ENCODE assay signal across 30 mouse cellular contexts in genomic region chr8:65126014-65126413, GRCm38 (mm10). TPM values are rescaled to one million over a fixed set of nuclear protein-coding genes. Genes with fewer than 3 reads are reported as not detected.
DNase-seq lines count a peak whose midpoint lies in the region; ATAC-seq and TF ChIP-seq lines count a peak whose summit lies in the region.
"Had no signal": no experiment of that assay in that cellular context is flagged by ENCODE, and none has a peak within 500 bp of the region (broad histone marks: within the 10 kb centered on the region; RNA-seq: fewer than 3 reads in every experiment).

No protein-coding gene starts in this region.

- DNase-seq in lung, postnatal 0 days (ENCODE audit: low spot score) = no peak
- no peak for DNase-seq in lung, postnatal 14 days
- DNase-seq in large intestine, adult 2 months (ENCODE audit: low read depth, low spot score) = peak; percentile 79
- DNase-seq in embryo, embryonic 9.5 days (ENCODE audit: extremely low spot score) = no peak
- DNase-seq in layer of hippocampus, adult 18-20 months (ENCODE audit: low spot score in 2 of 2) = no peak
- DNase-seq: adrenal gland, adult 2 months; adrenal gland, postnatal 10 days; adrenal gland, postnatal 25 days; cerebellum, adult 11 months; cerebellum, adult 18-20 months; cerebellum, adult 8-10 months; cerebellum, adult 9-11 months; cerebellum, postnatal 14 days; cerebellum, postnatal 36 days; embryo, embryonic 11 days had no signal

- 0 out of 2 replicates have a peak, but pooled peaks have one; percentile 12 for ATAC-seq in lung, postnatal 0 days
- ATAC-seq in intestine, embryonic 15.5 days = peak; percentile 89
- ATAC-seq in intestine, embryonic 16.5 days = peak; percentile 80
- ATAC-seq in midbrain, embryonic 13.5 days = no peak
- ATAC-seq: forebrain, embryonic 13.5 days; forebrain, embryonic 15.5 days had no signal

- TF ChIP-seq EP300 in lung, postnatal 0 days (IDR thresholded peaks at IDR 0.05) = no peak

- no peak overlapping the region for H3K4me2 ChIP-seq in lung, postnatal 0 days (replicated peaks; ENCODE audit: low read depth, low read length)
- H3K4me2 ChIP-seq in intestine, embryonic 15.5 days (replicated peaks) = peak overlapping the region; percentile 12; the same call in 1 of the 2 replicates
- 0 out of 2 replicates have a peak overlapping the region, but pooled peaks have one; percentile 8 for H3K4me2 ChIP-seq in intestine, embryonic 16.5 days (ENCODE audit: low read depth, low read length)
- no peak overlapping the region for H3K4me2 ChIP-seq in midbrain, embryonic 13.5 days (replicated peaks)
- H3K4me2 ChIP-seq: embryonic facial prominence, embryonic 12.5 days; forebrain, embryonic 13.5 days; forebrain, embryonic 15.5 days had no signal

- WGBS in lung, postnatal 0 days = 33% methylated on average over 1 of the region's 1 CpGs
- WGBS in intestine, embryonic 15.5 days = 38% methylated on average over 1 of the region's 1 CpGs
- WGBS in intestine, embryonic 16.5 days = 48% methylated on average over 1 of the region's 1 CpGs
- WGBS in large intestine, adult 2 months = 23% methylated on average over 1 of the region's 1 CpGs
- WGBS in midbrain, embryonic 13.5 days = 83% methylated on average over 1 of the region's 1 CpGs

- no peaks in the 10 kb centered on the region for H3K27me3 ChIP-seq in lung, postnatal 0 days (replicated peaks; ENCODE audit: insufficient read depth, low read length)
- H3K27me3 ChIP-seq in intestine, embryonic 15.5 days (replicated peaks) = no peaks in the 10 kb centered on the region
- H3K27me3 ChIP-seq in intestine, embryonic 16.5 days (replicated peaks; ENCODE audit: control insufficient read depth, insufficient read depth, low read length) = no peaks in the 10 kb centered on the region
- H3K27me3 ChIP-seq in midbrain, embryonic 13.5 days = no peaks in the 10 kb centered on the region
- H3K27me3 ChIP-seq: embryonic facial prominence, embryonic 12.5 days; forebrain, embryonic 13.5 days; forebrain, embryonic 15.5 days had no signal

- TF ChIP-seq CTCF in lung, postnatal 0 days (IDR thresholded peaks at IDR 0.05) = no peak

- no peak overlapping the region for H3K27ac ChIP-seq in lung, postnatal 0 days (ENCODE audit: low read length)
- H3K27ac ChIP-seq in intestine, embryonic 15.5 days = peak overlapping the region; percentile 44
- peak overlapping the region; percentile 49 for H3K27ac ChIP-seq in intestine, embryonic 16.5 days (ENCODE audit: low read length)
- no peak overlapping the region for H3K27ac ChIP-seq in midbrain, embryonic 13.5 days
- H3K27ac ChIP-seq: embryonic facial prominence, embryonic 10.5 days; embryonic facial prominence, embryonic 12.5 days; forebrain, embryonic 13.5 days; forebrain, embryonic 15.5 days had no signal

- no peak overlapping the region for H3K9ac ChIP-seq in lung, postnatal 0 days (replicated peaks; ENCODE audit: low read depth)
- no peak overlapping the region for H3K9ac ChIP-seq in intestine, embryonic 15.5 days
- H3K9ac ChIP-seq in intestine, embryonic 16.5 days (ENCODE audit: low read depth, low read length) = no peak overlapping the region
- no peak overlapping the region for H3K9ac ChIP-seq in midbrain, embryonic 13.5 days (replicated peaks)
- H3K9ac ChIP-seq: embryonic facial prominence, embryonic 12.5 days; forebrain, embryonic 13.5 days; forebrain, embryonic 15.5 days had no signal

- no peak overlapping the region for H3K4me3 ChIP-seq in lung, postnatal 0 days (ENCODE audit: low read depth, low read length)
- H3K4me3 ChIP-seq in intestine, embryonic 15.5 days (replicated peaks) = no peak overlapping the region
- no peak overlapping the region for H3K4me3 ChIP-seq in intestine, embryonic 16.5 days (ENCODE audit: low read length)
- no peak overlapping the region for H3K4me3 ChIP-seq in midbrain, embryonic 13.5 days (replicated peaks)
- H3K4me3 ChIP-seq: embryonic facial prominence, embryonic 10.5 days; embryonic facial prominence, embryonic 12.5 days; forebrain, embryonic 13.5 days; forebrain, embryonic 15.5 days had no signal

- H3K9me3 ChIP-seq in lung, postnatal 0 days (ENCODE audit: low read length) = no peaks in the 10 kb centered on the region
- no peaks in the 10 kb centered on the region for H3K9me3 ChIP-seq in intestine, embryonic 15.5 days
- H3K9me3 ChIP-seq in intestine, embryonic 16.5 days (ENCODE audit: control insufficient read depth, low read length) = no peaks in the 10 kb centered on the region
- H3K9me3 ChIP-seq in midbrain, embryonic 13.5 days = no peaks in the 10 kb centered on the region
- H3K9me3 ChIP-seq: embryonic facial prominence, embryonic 10.5 days; embryonic facial prominence, embryonic 12.5 days; forebrain, embryonic 13.5 days; forebrain, embryonic 15.5 days had no signal

- no peaks in the 10 kb centered on the region for H3K36me3 ChIP-seq in lung, postnatal 0 days (ENCODE audit: insufficient read depth, low read length)
- no peaks in the 10 kb centered on the region for H3K36me3 ChIP-seq in intestine, embryonic 15.5 days
- no peaks in the 10 kb centered on the region for H3K36me3 ChIP-seq in intestine, embryonic 16.5 days (ENCODE audit: control insufficient read depth, insufficient read depth, low read length)
- no peaks in the 10 kb centered on the region for H3K36me3 ChIP-seq in midbrain, embryonic 13.5 days
- H3K36me3 ChIP-seq: embryonic facial prominence, embryonic 10.5 days; embryonic facial prominence, embryonic 12.5 days; forebrain, embryonic 15.5 days had no signal

- H3K4me1 ChIP-seq in lung, postnatal 0 days (ENCODE audit: insufficient read depth, low read depth, low read length) = no peaks in the 10 kb centered on the region
- H3K4me1 ChIP-seq in intestine, embryonic 15.5 days (replicated peaks) = no peaks in the 10 kb centered on the region
- no peaks in the 10 kb centered on the region for H3K4me1 ChIP-seq in intestine, embryonic 16.5 days (ENCODE audit: control insufficient read depth, insufficient read depth, low read length)
- no peaks in the 10 kb centered on the region for H3K4me1 ChIP-seq in midbrain, embryonic 13.5 days (replicated peaks)
- H3K4me1 ChIP-seq: embryonic facial prominence, embryonic 10.5 days; embryonic facial prominence, embryonic 12.5 days; forebrain, embryonic 13.5 days; forebrain, embryonic 15.5 days had no signal

RNA-seq across cellular contexts. Expression of gene BC030870, which starts 3.3 kb away (rescaled TPM):
- polyA plus RNA-seq in lung, postnatal 0 days (2015; fragmentation: Nextera tagmentation; extraction: Ambion mirVana) = 4.3 and 5.8 TPM in 2 replicates
- polyA plus RNA-seq in intestine, embryonic 15.5 days (2015; fragmentation: Nextera tagmentation; extraction: Ambion mirVana) = 31.9 and 32.3 TPM in 2 replicates
- polyA plus RNA-seq in intestine, embryonic 16.5 days (2015; fragmentation: Nextera tagmentation; extraction: Ambion mirVana) = 45.3 and 45.8 TPM in 2 replicates
- polyA plus RNA-seq in large intestine, adult 2 months (2012; rRNA removed) = 7.6 and 10.4 TPM in 2 replicates
- not detected in 2 replicates for polyA plus RNA-seq in midbrain, embryonic 13.5 days (2015; fragmentation: Nextera tagmentation; extraction: Ambion mirVana)
- not detected for total RNA-seq in layer of hippocampus, adult 18-20 months (2021)
- total RNA-seq: adrenal gland, adult 2 months; adrenal gland, postnatal 10 days; adrenal gland, postnatal 25 days; adrenal gland, postnatal 4 days; common myeloid progenitor, adult 5-6 weeks; ES-E14; MEL had no signal
- polyA plus RNA-seq: adrenal gland, adult 2 months; brain, embryonic 14.5 days; C2C12; embryonic facial prominence, embryonic 10.5 days; forebrain, embryonic 11.5 days; forebrain, embryonic 13.5 days; forebrain, embryonic 15.5 days had no signal

RNA-seq across cellular contexts. Expression of gene Gm10663, which starts 51.2 kb away (rescaled TPM):
- polyA plus RNA-seq in lung, postnatal 0 days (2015; fragmentation: Nextera tagmentation; extraction: Ambion mirVana) = not detected in 2 replicates
- polyA plus RNA-seq in intestine, embryonic 15.5 days (2015; fragmentation: Nextera tagmentation; extraction: Ambion mirVana) = not detected in 2 replicates
- polyA plus RNA-seq in intestine, embryonic 16.5 days (2015; fragmentation: Nextera tagmentation; extraction: Ambion mirVana) = not detected in 2 replicates
- not detected in 2 replicates for polyA plus RNA-seq in large intestine, adult 2 months (2012; rRNA removed)
- polyA plus RNA-seq in midbrain, embryonic 13.5 days (2015; fragmentation: Nextera tagmentation; extraction: Ambion mirVana) = not detected in 2 replicates
- not detected for total RNA-seq in layer of hippocampus, adult 18-20 months (2021)
- total RNA-seq: adrenal gland, adult 2 months; adrenal gland, postnatal 10 days; adrenal gland, postnatal 25 days; adrenal gland, postnatal 4 days; common myeloid progenitor, adult 5-6 weeks; ES-E14; MEL had no signal
- polyA plus RNA-seq: adrenal gland, adult 2 months; brain, embryonic 14.5 days; C2C12; embryonic facial prominence, embryonic 10.5 days; embryonic facial prominence, embryonic 12.5 days; embryonic facial prominence, embryonic 14.5 days; forebrain, embryonic 11.5 days; forebrain, embryonic 13.5 days; forebrain, embryonic 15.5 days had no signal

Comparison
In these comparisons a context has a peak if more than half of its experiments do, and no peak if none do; other contexts are left out.
1. H3K27ac ChIP-seq: peak in intestine, embryonic 15.5 days (single experiment) and intestine, embryonic 16.5 days (single experiment); none in lung, postnatal 0 days (single experiment) and midbrain, embryonic 13.5 days (single experiment).
2. H3K4me2 ChIP-seq: peak in intestine, embryonic 15.5 days (single experiment) and intestine, embryonic 16.5 days (single experiment); none in lung, postnatal 0 days (single experiment) and midbrain, embryonic 13.5 days (single experiment).